Mouse (Mus musculus) ovary, postnatal 14 days (tissue): ENCODE measurements around the gene St3gal5.
"Not testable (repeated sequence)": the region's sequence is repeated elsewhere in the genome, so short reads cannot be mapped to it uniquely, and the experiment has no call there.

Experiments used
- DNase-seq: peaks from one replicate; pipeline ENCODE4 v3.0.0; 2022; ENCODE audit warnings: low spot score

Gene St3gal5

DNA sequence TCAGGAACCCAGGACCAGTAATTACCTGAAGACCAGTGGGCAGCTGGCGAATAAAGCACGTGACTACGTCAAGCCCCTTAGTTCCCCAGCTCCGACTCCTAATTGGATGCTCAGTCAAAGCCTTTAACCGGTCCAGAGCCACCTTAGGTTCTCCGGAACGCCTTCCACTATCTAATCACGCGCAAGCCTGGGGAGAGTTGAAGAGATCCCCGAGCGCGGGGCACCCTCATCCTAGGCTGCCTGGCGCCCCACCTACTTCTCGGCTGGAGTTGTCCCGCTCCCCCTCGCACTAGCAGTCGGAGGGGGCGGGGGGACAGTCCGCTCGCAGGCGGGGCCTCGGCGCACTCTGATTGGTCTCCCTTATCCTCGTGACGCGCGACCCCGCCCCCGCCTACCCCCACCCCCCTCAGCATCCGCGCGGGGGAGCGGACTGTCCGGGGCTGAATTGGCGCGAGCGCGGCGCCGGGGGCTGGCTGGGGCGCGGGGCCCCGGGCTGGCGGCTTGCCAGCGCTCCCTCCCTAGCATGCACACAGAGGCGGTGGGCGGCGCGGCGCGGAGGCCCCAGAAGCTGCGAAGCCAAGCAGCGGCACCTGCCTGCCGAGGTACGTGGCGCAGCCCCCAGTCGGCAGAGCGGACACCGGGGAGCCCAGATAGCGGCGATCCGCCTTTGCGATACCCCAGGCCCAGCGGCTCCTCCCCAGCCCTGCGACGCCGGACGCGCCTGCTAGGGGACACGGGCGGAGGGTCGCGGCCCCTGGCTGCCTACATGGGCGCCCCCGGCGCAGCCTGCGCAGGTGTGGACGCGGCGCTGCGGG, at the start of gene St3gal5:
Gene St3gal5 (plus strand): TSS at position 412 of the 815 bp plus-strand sequence.
- DNase-seq, result peak; percentile 76

DNA sequence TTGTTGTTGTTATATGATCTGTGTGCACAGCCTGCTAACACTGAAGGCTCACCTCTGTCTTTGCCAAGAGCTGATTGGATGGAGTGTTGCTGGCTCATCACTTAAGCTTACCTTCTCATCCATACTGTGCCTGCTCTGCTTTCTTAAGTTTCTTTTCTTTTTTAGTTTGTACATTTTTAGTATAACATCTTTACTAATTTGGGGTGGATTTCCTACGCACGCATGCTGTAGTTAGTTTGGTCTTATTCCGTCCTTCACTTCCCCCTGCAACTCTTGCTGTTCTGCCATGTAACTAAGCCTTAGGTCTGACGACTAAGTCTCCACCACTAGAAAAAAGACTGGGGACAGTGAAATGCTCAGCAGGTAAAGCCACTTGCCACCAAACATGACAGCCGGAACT, 48.7 kb upstream of the St3gal5 start:
- DNase-seq, result no peak

DNA sequence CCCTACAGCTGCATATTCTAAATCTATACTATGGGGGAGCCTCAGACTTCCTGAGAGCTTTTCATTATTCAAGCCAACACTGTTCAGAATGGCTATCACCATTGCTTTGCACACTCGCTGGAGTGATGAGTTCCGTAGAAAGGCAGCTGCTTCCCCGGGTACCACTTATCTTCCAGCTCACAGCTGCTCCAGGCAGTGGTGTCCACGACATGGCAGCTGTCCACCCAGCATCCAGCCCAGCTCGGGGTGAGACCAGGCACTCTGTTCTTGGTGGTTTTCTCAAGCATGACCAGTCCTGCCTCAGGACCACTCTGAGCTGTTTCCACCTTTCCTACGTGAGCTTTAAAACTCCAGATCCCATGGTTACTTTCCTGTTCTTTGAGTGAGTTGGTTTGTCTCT, 47.5 kb upstream of the St3gal5 start:
- DNase-seq, result no peak

DNA sequence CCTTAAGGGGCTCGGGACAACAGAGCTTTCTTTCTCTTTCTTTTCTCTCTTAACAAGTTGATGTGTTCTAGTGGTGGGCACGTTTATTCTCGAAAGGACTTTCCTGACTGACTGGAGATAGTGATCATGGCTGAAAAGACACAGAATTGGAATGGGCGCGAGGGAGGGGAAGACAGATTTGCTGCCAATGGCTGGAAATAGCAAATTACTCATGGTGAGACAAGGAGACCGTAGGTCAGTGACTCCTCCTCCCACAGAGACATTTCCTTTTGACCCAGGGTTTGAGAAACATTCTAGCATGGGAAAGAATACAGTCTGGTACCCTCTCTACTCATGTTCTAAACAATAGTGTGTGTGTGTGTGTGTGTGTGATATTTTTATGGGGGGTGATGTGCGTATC, 46.6 kb upstream of the St3gal5 start:
- DNase-seq, result no peak

DNA sequence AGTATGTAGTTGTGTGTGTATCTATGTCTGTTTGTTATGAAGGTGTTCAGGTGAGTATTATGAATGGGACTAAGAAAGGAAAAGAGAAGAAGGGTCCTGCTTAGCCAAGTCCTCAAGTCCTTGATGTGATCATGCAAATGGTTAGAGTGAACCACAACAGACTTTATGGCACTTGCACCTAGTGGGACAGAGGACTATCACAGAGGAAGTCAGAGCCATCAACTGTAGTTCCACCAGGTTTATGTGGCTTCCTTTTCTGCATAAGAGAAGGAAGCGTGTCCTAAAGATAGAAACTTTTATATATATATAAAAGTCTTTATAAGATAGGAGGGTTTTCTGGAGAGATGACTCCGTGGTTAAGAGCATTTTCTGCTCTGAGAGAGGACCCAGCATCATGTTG, 46.1 kb upstream of the St3gal5 start:
- no peak for DNase-seq

DNA sequence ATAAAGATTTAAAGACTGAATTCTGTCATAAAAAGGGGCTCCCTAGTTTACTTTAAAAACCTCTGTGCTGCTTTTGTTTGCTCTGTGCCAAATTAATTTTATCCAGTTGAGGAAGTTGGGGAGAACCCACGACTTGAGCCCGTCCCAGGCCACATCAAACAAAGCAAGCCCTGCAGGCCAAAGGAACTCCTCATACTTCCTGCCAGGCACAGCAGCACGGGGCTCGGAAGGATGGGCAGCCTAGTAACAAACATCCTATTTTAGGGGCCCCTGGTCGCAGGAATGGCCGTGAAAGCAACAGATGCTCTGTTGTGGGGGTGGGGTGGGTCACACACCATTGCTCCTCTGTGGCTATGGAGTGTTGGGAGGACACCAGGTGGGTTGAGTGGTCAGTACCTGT, 45.6 kb upstream of the St3gal5 start:
- no peak for DNase-seq

DNA sequence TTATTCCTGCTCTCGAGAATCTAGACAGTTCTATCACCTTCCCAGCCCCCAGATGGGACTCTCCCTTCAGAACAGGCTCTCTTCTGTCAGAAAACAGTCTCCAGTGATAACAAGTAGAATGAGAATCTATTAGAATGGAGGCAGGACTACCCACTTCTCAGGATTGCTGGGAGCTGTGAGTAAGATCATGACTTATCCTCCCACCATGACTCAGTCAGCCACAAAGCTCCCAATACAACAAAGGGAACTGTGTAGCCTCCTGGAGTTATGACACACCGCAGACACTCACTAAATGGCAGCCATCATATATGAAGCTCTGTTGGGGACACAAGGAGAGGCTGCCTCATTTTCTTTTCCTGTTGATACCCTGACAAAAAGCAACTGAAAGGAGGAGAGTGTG, 40.8 kb upstream of the St3gal5 start:
- DNase-seq, result no peak

DNA sequence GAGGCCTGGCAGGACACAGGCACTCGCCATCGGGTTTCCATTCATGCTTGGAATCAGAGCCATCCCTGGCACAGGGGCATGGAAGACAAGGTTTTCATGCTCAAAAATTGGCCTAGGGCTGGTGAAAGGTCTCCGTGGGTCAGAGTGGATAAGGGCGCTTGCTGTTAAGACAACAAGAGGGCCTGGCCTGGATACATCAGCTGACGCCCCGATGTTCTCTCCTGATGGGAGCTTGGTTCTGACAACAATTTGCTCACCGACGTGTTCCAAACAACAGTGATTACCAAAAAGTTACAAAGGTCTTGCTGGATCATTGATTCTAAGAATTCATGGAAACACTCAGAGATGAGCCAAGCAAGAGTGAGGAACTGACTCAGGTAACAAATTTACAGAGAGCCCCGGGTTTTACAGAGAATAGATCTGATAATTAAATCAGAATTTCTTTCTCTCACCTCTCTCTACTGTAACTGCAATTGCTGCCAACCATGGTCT, 38.9 kb upstream of the St3gal5 start:
- no peak for DNase-seq

DNA sequence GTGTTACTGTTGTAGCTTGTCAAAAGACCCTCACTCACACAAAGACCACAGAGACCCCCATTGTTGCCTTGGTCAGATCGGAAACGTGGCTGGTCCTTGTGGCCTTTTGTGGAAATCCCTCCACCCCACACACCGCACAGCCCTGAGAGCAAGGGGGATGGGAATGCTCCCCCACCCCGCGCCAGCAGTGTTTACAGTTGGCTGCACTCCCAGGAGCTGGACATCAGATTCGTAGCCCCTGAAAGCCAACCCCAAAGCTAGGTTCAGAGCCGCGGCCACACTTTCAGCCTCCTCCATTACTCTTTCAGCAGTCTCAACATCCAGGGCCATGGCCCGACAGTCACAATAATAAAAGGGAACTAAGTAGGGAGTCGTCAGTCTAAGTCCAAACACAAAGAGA, 36.7 kb upstream of the St3gal5 start:
- not testable (repeated sequence) for DNase-seq

DNA sequence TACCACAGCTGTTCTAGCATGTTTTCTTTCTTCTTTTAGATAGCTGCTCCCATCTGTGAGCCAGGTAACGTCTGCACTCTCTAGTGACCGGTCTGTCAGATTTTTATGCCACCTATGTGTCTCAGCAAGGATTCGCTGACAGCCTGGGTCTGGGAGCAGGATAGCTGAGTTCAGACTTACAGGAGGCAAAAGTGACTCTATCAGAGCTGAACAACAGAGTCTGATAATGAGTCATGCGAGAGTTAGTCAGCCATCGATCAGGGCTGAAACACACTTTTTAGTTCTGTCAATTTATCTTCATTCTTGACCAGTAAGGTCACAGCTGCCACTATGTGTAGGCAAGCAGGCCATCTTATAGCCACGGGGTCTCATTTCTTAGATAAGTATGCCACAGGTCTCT, 33.7 kb upstream of the St3gal5 start:
- DNase-seq, result no peak

DNA sequence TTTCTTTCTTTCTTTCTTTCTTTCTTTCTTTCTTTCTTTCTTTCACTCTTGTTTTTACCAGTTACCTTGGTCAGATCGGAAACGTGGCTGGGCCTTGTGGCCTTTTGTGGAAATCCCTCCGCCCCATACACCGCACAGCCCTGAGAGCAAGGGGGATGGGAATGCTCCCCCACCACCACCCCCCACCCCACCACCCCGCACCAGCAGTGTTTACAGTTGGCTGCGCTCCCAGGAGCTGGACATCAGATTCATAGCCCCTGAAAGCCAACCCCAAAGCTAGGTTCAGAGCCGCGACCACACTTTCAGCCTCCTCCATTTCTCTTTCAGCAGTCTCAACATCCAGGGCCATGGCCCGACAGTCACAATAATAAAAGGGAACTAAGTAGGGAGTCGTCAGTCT, 31.4 kb upstream of the St3gal5 start:
- DNase-seq, result no peak

DNA sequence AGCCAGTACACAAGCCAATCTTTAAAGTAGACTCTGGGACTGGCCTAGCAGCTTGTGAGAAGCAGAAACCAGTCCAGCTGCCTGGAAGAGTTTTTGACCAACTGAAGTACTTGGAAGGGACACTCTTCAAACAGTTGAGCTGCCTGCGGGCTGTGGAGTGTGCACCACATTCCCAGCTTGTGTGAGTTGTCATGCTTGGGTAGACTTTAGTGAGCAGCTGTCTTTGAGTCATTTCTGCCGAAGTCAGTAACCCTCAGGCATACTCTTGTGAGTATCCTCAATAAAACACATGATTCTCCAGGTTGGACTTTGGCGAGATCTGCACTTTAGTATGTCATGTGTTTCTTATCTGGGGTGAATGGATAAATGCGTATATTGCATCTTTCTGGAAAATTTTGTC, 29.0 kb upstream of the St3gal5 start:
- no peak for DNase-seq

DNA sequence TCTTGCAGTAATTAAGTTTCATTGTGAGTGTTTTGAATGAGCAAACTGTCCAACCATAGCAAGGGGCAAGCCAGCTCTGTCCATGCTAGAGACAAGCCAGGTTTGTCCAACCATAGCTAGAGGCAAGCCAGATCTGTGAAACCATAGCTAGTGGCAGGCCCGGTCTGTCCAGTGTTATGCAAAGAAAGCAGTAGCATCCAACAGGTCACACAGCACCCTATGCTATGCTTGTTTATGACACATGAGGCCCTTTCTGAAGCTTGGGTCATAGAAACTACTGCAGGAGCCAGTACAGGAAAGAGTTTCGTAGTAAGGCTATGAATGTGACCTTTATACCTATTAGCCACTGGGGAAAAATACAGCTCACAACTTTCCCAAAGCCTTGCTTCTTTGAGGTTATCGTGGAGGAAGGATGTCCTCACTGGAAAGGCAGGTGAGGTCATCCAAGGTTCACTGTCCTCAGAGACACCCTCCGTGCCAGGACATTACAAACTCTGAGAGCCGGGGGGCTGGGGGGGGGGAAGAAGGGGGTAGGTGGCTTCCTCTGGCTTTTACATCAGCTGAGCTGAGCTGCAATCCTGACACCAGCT, 26.0 kb upstream of the St3gal5 start:
- DNase-seq, result no peak

DNA sequence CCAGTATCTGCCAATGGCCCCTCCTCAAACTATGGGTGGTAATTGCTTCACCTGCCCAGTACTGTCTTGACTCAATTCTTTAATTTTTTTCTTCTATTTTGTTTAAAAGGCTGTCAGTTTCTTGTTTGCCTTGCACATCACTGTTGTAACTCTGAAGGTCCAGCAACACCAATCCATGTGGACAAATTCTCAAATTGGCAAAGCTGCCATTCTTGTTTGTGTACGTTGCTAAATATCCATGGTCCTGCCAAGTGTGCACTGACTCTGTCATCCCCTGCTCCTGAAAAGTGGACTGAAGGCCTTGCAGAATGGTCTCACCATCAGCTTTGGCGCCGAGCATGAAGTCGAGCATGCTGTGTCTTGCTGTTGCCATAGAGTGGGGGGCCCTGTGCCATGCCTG, 23.6 kb upstream of the St3gal5 start:
- DNase-seq, result no peak

DNA sequence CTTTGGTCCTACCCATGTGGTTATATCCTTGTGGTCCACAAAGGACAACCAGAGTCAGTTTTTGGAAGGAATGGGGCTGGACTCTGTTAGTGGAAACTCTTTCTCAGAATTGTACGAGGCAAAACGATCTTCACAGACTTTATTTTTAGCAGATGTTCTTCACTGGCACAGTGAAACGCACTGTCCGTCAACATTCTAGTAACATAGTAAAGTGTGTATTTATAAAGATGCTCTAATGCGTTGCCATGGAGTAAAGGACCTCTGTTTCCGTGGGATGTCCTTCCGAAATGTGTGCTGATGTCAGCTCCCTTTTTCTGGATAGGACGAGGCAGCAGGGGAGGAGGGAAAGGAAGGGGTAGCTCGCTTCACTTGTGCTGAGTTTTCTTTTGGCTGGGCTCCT, 20.9 kb upstream of the St3gal5 start:
- DNase-seq, result no peak

DNA sequence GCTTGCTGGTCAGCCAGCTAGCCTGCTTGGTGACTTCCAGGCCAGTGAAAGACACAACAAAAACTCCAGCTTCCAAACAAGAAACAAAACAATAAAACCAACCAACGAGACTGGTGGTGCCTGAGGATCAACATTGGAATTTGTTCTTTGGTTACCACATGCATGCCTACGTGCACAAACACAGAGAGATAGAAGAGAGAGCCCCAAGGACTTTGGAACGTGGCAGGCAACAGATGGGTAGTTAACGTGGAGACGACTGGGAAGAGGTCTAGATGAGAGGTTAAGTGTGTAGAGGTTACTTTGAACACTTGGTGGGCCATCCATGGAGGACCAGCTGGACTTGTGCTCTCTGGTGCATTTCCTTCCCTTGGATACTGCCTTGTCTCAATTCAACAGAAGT, 19.2 kb upstream of the St3gal5 start:
- no peak for DNase-seq

DNA sequence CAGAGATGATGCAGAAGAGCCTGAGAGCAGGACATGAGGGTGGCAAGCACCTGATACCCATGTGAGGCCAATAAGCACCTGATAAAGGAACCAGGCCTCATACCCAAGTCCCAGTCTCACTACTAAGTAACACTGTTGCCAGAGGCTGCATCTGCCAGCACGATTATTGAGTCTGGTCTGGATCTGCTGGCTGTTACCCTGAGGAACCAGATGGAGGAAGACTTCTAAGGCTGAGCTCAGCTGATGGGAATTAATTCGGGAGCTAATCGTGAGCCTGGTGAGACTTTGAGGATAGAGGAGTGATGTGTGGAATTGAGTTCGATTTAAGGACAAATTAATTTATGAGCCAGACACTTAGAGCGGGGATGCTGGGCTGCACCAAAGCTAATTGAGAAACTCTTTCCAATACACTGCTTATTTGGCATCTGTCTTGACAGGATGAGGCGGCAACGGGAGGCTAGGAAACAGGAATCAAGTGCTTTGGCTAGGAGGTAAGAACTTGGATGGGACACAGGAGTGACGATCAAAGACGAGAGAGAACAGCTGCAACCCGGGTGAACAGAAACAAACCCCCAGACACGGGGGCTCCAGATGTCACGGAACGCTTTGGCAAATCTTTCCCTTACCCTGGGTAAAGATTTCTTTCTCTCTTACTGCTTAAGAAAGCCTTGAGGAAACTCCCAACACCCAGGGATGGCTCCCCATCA, 15.9 kb upstream of the St3gal5 start:
- DNase-seq, result no peak

DNA sequence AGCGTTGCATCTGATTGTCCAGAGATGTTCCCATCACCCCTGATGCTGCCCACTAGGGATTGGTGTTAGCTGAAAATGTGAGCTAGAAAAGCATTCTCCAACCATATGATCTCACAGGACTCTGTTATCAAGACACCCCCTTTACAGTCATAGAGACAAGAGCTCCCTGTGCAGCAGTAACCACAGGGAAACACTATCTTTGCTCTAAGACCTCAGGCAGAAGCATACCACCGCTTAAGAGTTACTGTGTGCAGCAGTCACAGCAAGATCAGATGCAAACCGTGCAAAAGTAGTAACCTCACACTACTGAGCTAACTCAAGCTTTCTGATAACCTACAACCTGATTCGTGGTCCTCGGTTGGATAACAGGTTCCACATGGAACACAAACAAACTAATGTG, 10.0 kb upstream of the St3gal5 start:
- no peak for DNase-seq

DNA sequence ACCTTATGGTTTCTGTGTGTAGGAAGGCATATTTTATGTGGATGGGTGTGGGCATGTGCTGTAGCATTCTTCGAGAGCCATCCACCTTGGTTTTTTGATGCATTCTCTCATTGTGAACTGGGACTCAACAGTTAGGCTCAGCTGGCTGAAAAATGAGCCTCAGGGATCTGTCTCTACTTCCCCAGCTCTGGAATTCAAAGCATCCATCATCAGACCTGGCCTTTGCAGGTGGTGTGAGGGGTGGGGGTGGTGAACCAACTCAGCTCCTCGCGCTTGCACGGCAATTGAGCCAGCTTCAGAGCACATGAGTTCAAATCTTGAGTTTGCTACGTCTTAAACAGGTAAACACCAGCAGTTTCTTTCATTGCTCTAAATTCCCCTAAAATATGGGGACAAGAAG, 7.5 kb upstream of the St3gal5 start:
- no peak for DNase-seq

DNA sequence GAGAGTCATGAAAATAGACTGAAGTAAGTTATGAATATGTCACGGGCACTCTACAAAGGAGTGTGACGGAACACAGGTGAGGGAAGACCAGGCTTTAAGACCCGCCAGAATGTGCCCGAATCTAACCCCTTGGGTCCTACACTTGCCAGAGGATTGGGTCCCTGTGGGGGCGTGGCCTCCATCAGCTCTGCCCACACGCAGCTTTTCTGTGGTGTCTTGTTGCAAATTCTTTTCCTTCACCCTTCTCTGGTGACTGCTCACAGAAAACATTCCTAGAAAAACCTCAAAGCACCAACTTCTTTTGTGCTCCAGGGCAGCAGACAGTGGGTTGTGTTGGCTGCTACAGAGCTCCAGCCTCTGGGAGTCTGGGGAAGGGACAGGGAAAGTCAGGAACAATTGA, 6.4 kb upstream of the St3gal5 start:
- DNase-seq, result no peak

DNA sequence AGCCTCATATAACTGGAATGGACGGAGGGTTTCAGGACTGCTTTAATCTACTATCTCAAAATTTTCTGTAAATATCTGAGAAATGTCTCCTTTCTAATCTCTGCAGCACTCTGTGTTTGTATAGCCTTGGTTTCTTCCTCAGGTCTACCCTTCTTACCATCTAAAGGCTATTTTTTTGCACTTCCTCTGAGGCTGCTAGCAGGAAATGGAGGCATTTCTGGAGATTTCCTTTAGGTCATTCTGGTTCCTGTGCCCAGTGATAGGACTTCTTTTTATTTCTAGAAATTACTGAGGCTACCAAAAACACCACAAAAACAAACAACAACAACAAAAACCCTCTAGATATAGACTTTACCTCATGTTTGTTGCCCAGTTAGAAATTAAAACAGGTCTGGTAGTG, 4.3 kb upstream of the St3gal5 start:
- DNase-seq, result no peak

DNA sequence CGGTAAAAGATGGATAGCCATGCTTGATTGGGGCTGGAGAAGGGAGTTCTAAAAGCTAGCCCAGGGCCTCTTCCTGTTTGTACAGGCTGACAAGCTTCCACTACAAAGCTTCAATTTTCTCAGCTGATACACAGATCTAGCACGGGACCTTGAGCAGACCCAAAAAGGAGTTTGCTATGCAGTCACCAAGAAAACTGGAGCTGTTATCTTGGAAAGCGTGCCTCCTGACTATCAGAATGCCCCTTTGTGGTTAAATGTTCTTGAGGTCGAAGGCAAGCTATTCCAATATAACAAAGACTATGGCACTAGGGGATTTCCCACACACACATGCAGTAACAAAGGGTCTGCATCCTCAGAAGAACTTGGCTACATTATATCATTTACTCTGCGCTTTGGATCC, 1.2 kb upstream of the St3gal5 start:
- no peak for DNase-seq

DNA sequence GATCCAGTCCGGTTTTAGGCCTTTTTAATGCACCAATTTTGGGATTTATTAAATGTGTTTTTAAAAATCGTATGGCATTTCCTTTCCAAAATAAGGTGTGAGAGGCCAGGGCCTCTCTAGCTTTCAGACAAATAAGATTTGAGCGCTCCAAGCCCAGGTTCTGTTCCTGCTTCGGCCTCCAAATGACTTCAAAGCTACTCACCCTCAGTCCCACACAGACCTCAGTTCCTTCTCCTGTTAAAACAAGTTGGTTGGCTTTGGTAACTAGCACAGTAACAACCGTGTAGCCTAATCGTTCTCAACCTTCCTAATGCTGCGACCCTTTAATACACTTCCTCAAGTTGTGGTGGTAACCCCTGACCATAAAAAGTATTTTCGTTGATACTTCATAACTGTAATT, 723 bp upstream of the St3gal5 start:
- DNase-seq, result no peak
